Mouse (Mus musculus) splenic B cell, adult 2 months (primary cell): Measurements from ENCODE around the gene Olfr1014.

ENCODE experiments used
- DNase-seq: peaks from one replicate; pipeline ENCODE4 v3.0.0-alpha.2; 2011; ENCODE audit warnings: low read depth, low spot score
- H3K27me3 ChIP-seq: 2 replicates; pipeline ENCODE4 v1.6.1; 2012; ENCODE audit warnings: mild to moderate bottlenecking, low read length, moderate library complexity, mixed read lengths; ENCODE audit not compliant: control insufficient read depth, poor library complexity, insufficient read depth, severe bottlenecking
- H3K36me3 ChIP-seq: 2 replicates; pipeline ENCODE4 v1.6.1; 2012; ENCODE audit warnings: mild to moderate bottlenecking, low read length, moderate library complexity, mixed read lengths; ENCODE audit not compliant: control insufficient read depth, poor library complexity, insufficient read depth, severe bottlenecking

The Olfr1014 gene

DNA sequence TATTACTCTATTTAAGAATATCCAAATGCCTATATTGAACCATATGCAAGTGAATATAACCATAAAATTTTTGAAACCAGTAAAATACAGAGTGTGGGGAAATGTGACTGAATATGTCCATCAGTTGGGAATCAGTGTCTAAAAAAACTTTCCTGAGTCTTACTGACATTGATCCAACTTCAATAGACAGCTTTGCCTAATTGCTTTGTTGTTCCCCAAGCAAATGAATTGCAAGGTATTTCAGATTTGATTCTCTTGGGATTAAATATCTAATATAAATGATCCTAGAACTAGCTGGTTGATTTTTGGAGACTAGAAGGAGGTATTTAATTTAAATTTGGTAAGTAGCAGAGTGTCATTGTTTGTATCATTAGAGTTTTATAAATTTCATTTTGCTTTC is at the start of gene Olfr1014:
Olfr1014 (plus strand) TSS at position 301 of the 400 bp plus-strand sequence.
- no peaks in the 10 kb centered on the region for H3K27me3 ChIP-seq
- no peak for DNase-seq

DNA sequence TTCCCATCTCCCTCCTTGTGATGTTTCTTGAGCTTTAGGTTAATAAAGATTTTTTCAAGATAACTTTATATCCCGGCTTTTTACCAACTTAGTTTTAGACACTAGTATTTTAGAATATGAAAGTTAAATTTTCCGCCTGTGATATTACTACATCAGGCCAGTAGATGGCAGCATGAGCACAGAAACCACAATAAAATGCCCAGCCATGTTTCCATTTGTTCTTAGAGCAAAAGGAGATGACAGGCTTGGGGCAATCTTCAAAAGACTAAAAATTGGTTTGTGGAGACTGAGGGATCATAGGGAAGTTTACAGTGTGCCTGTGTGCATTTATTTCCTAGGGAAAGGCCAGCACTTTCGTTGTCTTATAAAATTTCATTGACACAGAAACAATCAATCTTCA is 46.7 kb upstream of the Olfr1014 start:
- Histone ChIP-seq H3K27me3 (no peaks in the 10 kb centered on the region), H3K36me3 (no peaks in the 10 kb centered on the region)
- no peak for DNase-seq

More for the DNA sequence above, at the start of gene Olfr1014:
- H3K36me3 ChIP-seq, result no peaks in the 10 kb centered on the region

GRCm38 (mm10) chr2:85753822-85754221 is 18.7 kb upstream of the Olfr1014 start:
- Histone ChIP-seq H3K36me3 (no peaks in the 10 kb centered on the region), H3K27me3 (no peaks in the 10 kb centered on the region)
- no peak for DNase-seq

DNA sequence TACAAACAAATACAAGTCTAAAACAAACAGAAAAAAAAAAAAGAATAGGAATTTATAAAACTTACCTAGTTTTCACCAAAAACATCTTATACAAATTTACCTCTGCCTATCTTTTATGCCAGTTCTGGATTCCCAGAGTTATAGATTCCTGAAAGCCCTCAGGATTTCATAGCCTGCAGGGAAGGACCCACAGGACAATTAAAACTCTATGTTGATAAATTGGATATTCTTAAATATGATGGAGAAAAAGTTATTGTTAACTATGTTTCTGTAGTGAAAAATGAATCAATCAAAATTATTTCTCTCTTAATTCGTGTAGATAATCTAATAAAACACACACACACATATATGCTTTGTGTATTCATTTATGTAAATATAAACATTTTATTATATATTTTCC is 9.8 kb upstream of the Olfr1014 start, which contains the start of gene Olfr1012:
Olfr1012 (minus strand) TSS at position 101 of the 400 bp plus-strand sequence.
- Histone ChIP-seq H3K27me3 (no peaks in the 10 kb centered on the region), H3K36me3 (no peaks in the 10 kb centered on the region)
- no peak for DNase-seq

GRCm38 (mm10) chr2:85766798-85767197 is 5.7 kb upstream of the Olfr1014 start, which contains the start of gene Olfr1013:
Gene Olfr1013 (plus strand): TSS chr2:85767098.
- no peak for DNase-seq
- H3K27me3 ChIP-seq, result no peaks in the 10 kb centered on the region
- no peaks in the 10 kb centered on the region for H3K36me3 ChIP-seq

DNA sequence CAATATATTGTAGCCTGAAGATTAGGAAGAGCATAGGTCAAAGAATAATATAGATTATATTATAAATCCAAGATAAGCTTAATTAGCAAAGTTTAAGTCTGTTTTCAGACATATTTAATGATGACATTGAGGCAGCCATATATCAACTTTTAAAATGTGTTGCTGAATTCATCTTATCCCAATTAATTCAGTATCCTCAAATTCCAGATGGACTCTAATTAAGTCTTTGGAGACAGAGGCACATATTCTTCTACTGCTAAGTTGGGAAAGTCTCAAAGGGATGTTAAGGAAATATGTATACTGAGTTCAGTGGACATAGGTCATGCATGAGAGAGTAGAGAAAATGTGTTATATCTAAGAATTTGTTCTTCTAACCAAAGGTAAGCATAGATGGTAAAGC is 9.2 kb downstream of the Olfr1014 start, which contains the start of gene Olfr1015:
Olfr1015 (plus strand) TSS at position 301 of the 400 bp plus-strand sequence.
- no peaks in the 10 kb centered on the region; the same call in 1 of the 2 replicates for H3K27me3 ChIP-seq
- no peak for DNase-seq
- H3K36me3 ChIP-seq, result no peaks in the 10 kb centered on the region

DNA sequence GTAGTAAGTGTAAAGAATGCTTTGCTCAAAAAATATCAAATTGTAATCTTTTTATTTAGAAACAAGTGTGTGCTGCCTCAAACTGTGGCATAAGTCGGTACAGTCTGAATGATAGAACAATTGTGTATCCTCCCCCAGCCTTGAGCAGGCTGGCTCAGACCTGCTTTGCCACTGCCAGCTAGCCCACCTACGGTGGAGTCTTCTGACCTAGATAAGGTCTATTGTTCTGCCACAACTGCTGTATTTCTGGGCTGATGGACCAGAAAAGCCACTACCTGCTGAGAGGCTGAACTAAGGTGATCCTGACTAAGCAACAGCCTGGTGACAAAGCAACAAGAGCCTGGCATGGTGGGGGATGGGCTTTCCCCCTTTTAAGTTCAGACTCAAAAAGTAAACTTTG is 19.8 kb downstream of the Olfr1014 start:
- Histone ChIP-seq H3K27me3 (no peaks in the 10 kb centered on the region), H3K36me3 (no peaks in the 10 kb centered on the region)
- no peak for DNase-seq

DNA sequence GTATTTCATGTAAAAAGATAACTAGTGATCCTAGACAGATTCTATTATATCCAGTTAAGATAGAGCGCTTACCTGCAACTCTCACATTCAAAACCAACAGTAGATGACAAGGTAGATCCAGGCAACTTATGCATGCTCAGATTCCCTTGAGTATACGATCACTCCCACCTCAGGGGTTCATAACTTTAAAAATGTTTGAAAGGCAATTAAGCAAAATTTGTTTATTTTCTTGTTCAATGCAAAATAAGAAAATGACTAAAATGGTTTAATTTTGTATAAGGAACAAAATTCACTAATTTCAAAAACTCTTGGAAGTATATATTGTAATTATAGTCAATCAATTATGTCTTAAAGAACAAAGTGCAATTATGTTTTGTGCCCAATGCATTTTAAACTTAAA is 29.9 kb downstream of the Olfr1014 start, which contains the start of gene Olfr1016:
Olfr1016 (minus strand) TSS at position 101 of the 400 bp plus-strand sequence.
- no peaks in the 10 kb centered on the region for H3K27me3 ChIP-seq
- no peaks in the 10 kb centered on the region for H3K36me3 ChIP-seq
- no peak for DNase-seq

DNA sequence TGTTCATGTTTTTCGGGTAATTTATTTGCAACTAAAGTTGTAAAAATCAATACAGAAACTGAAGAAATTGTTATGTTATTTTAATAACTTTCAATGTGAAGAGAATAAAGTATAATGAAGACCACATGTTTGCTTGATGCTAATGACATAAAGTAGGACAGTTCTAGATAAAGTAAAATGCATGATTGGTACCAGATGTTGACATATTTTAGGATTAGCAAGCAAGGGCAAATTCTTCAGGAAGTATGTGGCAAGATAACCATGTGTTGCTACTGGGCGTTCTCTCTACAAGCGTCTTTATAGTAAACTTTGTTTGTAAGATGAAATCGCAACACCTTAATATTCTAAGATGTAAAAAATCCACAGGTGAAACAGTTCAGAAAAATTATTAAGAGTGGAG is 32.0 kb downstream of the Olfr1014 start:
- DNase-seq, result no peak
- H3K36me3 ChIP-seq, result no peaks in the 10 kb centered on the region

GRCm38 (mm10) chr2:85818179-85818578 is 45.7 kb downstream of the Olfr1014 start, which contains the start of gene Olfr1018:
Gene Olfr1018 (plus strand): TSS chr2:85818479.
- no peaks in the 10 kb centered on the region for H3K36me3 ChIP-seq
- DNase-seq, result no peak
- H3K27me3 ChIP-seq, result no peaks in the 10 kb centered on the region

More for the DNA sequence above, 32.0 kb downstream of the Olfr1014 start:
- no peaks in the 10 kb centered on the region for H3K27me3 ChIP-seq
